ENCODE assay signal across 1 mouse cellular context in genomic region chr11:100898441-100899199, GRCm38 (mm10).
TF ChIP-seq lines count a peak whose summit lies in the region.

No protein-coding gene starts in this region.

TF ChIP-seq in CH12.LX, 34 proteins besides CTCF, POLR2A, EP300 and RAD21 (continued from another document):
- TF ChIP-seq SIN3A (IDR thresholded peaks at IDR 0.05; ENCODE audit: low read length), result peak; percentile 72; the same call in 1 of the 2 replicates
